Mouse (Mus musculus) intestine, postnatal 0 days (tissue): Measurements from ENCODE around the gene Vmn1r234. TPM values are rescaled to one million over a fixed set of nuclear protein-coding genes. Genes with fewer than 3 reads are reported as not detected.
"Not testable (repeated sequence)": the region's sequence is repeated elsewhere in the genome, so short reads cannot be mapped to it uniquely, and the experiment has no call there.

ENCODE experiments used
- ATAC-seq: fragments of 200-750 bp; cut with Nextera tagmentation; 2 replicates; pipeline ENCODE4 v1.8.0; 2017; ENCODE audit warnings: mild to moderate bottlenecking, moderate TSS enrichment, moderate library complexity
- H3K27ac ChIP-seq: fragments of 300-500 bp; sonication (generic); 2 replicates; pipeline ENCODE4 v1.5.1; 2014; ENCODE audit warnings: mild to moderate bottlenecking, low read depth, low read length, moderate library complexity
- H3K27me3 ChIP-seq: fragments of 300-500 bp; sonication (generic); replicated peaks from 2 replicates; pipeline ENCODE4 v1.6.1; 2014; ENCODE audit warnings: low read length, mixed read lengths; ENCODE audit not compliant: control insufficient read depth, insufficient read depth
- H3K36me3 ChIP-seq: fragments of 300-500 bp; sonication (generic); 2 replicates; pipeline ENCODE4 v1.6.1; 2014; ENCODE audit warnings: mild to moderate bottlenecking, moderate library complexity; ENCODE audit not compliant: control insufficient read depth, insufficient read depth
- H3K4me1 ChIP-seq: fragments of 300-500 bp; sonication (generic); replicated peaks from 2 replicates; pipeline ENCODE4 v1.6.1; 2014; ENCODE audit warnings: antibody characterized with exemption, low read length, mixed read lengths; ENCODE audit not compliant: control insufficient read depth, insufficient read depth
- H3K4me2 ChIP-seq: fragments of 300-500 bp; sonication (generic); replicated peaks from 2 replicates; pipeline ENCODE4 v1.6.1; 2014; ENCODE audit warnings: low read depth, mild to moderate bottlenecking, moderate library complexity
- H3K4me3 ChIP-seq: fragments of 300-500 bp; sonication (generic); 2 replicates; pipeline ENCODE4 v1.5.1; 2014; ENCODE audit warnings: low read depth, low read length
- H3K9ac ChIP-seq: fragments of 300-500 bp; sonication (generic); 2 replicates; pipeline ENCODE4 v1.6.1; 2014; ENCODE audit warnings: mild to moderate bottlenecking, low read depth, low read length
- H3K9me3 ChIP-seq: fragments of 300-500 bp; sonication (generic); 2 replicates; pipeline ENCODE4 v1.6.1; 2016; ENCODE audit warnings: mixed run types; ENCODE audit not compliant: control insufficient read depth
- CTCF ChIP-seq: sonication (generic); IDR thresholded peaks from 2 replicates; pipeline ENCODE4 v1.5.1; 2016; ENCODE audit warnings: low read depth, mild to moderate bottlenecking, control low read depth, antibody characterized with exemption, moderate library complexity
- whole genome bisulfite sequencing: fragments of 180-500 bp; shearing (Covaris S2); extraction: QIAGEN DNeasy Blood & Tissue Kit; methylation state at CpG from one replicate; pipeline ENCODE4 v1.1.7; 2014; 5-methylcytosine and 5-hydroxymethylcytosine counted together
- microRNA-seq: library from miRNA; unstranded; fragments of <30 nt; microRNA quantifications from one replicate; pipeline ENCODE4, GENCODE M21; 2016
- polyA plus RNA-seq: library from polyadenylated mRNA; unstranded; fragments of >200 nt; fragmentation: Nextera tagmentation; extraction: Ambion mirVana; gene quantifications from 2 replicates; pipeline ENCODE4 v1.2.1, GENCODE M21; 2015

Gene Vmn1r234
- polyA plus RNA-seq: not detected in 2 replicates

GRCm38 (mm10) chr17:21225787-21226186 lies at the start of gene Vmn1r234:
Gene Vmn1r234, plus strand, starts transcription at chr17:21226087.
- WGBS: 84% methylated on average over 1 of the region's 1 CpGs

DNA sequence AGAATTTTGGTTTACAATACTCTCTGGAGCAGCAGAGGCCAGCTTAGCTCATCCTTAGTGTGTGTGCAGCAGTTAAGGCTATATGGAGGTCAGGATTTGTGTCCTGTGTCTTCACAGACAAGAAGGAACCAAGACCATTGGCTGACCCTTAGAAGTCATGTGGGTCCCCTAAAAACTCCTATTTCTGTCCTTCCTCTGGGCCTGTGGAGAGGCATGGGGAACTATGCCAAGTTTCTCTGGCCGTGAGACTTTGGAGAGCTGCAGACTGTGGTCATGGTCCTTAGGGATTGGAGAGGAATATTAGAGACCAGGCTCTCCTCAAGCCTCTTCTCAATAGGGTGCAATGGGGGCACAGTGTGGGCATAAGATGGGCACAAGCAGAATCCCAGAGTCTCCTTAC lies 14.8 kb upstream of the Vmn1r234 start:
- H3K9me3 ChIP-seq, H3K4me2 ChIP-seq, H3K36me3 ChIP-seq, ATAC-seq, H3K4me3 ChIP-seq, H3K4me1 ChIP-seq, H3K27ac ChIP-seq, H3K9ac ChIP-seq, H3K27me3 ChIP-seq: not testable (repeated sequence)
- 86% methylated on average over 1 of the region's 1 CpGs for WGBS

More at GRCm38 (mm10) chr17:21225787-21226186, at the start of gene Vmn1r234:
- Histone ChIP-seq H3K4me2 (no peak within 1 kb of the TSS), H3K27me3 (no peaks in the 10 kb centered on the region), H3K4me3 (no peak within 1 kb of the TSS), H3K27ac (no peak within 1 kb of the TSS), H3K36me3 (no peaks in the 10 kb centered on the region), H3K9me3 (no peaks in the 10 kb centered on the region), H3K9ac (no peak within 1 kb of the TSS), H3K4me1 (no peaks in the 10 kb centered on the region)
- TF ChIP-seq CTCF: no peak
- no peak for ATAC-seq

DNA sequence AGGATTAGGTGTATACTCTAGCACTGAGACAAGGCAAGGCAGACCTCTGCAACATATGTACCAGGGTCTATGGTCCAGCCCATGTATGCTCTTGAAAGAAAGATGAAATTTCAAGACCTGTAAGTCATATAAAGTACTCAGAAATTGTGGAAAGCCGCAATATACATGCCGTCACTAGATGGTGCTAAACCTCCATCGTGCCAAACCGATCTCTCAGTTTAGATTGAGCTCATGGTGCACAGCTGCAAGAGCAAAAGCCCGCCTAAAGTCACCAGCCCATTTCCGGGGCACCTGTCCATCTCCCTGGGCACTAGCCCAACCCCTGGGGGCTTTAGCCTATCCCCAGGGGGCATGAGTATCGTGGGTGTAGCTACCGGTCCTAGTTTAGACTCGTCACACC lies 5.8 kb downstream of the Vmn1r234 start:
- Histone ChIP-seq H3K27ac (no peak overlapping the region), H3K9me3 (0 out of 2 replicates have a peak, but pooled peaks cover 3% of the 10 kb centered on the region), H3K4me1 (no peaks in the 10 kb centered on the region), H3K4me3 (no peak overlapping the region), H3K27me3 (no peaks in the 10 kb centered on the region), H3K9ac (no peak overlapping the region), H3K36me3 (no peaks in the 10 kb centered on the region), H3K4me2 (no peak overlapping the region)
- WGBS: 41% methylated on average over 9 of the region's 9 CpGs
- peak; percentile 76 for TF ChIP-seq CTCF
- no peak for ATAC-seq

GRCm38 (mm10) chr17:21256111-21256510 lies 30.2 kb downstream of the Vmn1r234 start, which contains the start of gene Vmn1r235:
Gene Vmn1r235, plus strand, starts transcription at chr17:21256411.
- Histone ChIP-seq H3K4me1 (no peaks in the 10 kb centered on the region), H3K9me3 (no peaks in the 10 kb centered on the region), H3K4me3 (no peak within 1 kb of the TSS), H3K9ac (no peak within 1 kb of the TSS), H3K36me3 (no peaks in the 10 kb centered on the region), H3K27ac (no peak within 1 kb of the TSS), H3K27me3 (no peaks in the 10 kb centered on the region), H3K4me2 (no peak within 1 kb of the TSS)
- no peak for ATAC-seq
- TF ChIP-seq CTCF: no peak

DNA sequence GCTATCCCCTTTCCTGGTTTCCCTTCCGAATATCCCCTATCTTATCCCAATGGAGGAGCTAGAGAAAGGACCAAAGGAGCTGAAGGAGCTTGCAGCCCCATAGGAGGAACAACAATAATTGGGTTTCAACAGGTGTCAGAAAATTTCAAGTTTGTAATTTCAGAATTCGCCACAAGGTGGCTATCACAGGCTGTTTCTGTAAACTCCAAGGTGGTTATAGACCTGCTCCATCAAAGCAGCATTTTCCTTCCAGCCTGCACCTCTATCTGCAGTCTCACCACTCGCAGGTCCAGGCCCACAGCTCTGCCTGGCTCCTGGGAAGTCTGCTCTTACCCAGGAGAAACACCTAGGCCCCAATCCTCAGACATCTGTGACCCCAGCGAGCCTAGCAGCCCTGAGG lies 46.2 kb downstream of the Vmn1r234 start:
- no peak overlapping the region for H3K9ac ChIP-seq
- 12% methylated on average over 4 of the region's 4 CpGs for WGBS
- no peak overlapping the region for H3K27ac ChIP-seq
- ATAC-seq: no peak
- no peak overlapping the region for H3K4me3 ChIP-seq
- no peaks in the 10 kb centered on the region for H3K36me3 ChIP-seq
- H3K4me2 ChIP-seq: no peak overlapping the region
- no peaks in the 10 kb centered on the region for H3K27me3 ChIP-seq
- H3K4me1 ChIP-seq: no peaks in the 10 kb centered on the region
- no peaks in the 10 kb centered on the region for H3K9me3 ChIP-seq
- TF ChIP-seq CTCF: peak; percentile 69

GRCm38 (mm10) chr17:21282642-21283041 lies 56.8 kb downstream of the Vmn1r234 start, which contains the start of gene Vmn1r236:
Gene Vmn1r236, plus strand, starts transcription at chr17:21282942.
- H3K4me1 ChIP-seq: no peaks in the 10 kb centered on the region
- H3K4me2 ChIP-seq: no peak within 1 kb of the TSS
- no peaks in the 10 kb centered on the region for H3K27me3 ChIP-seq
- H3K36me3 ChIP-seq: no peaks in the 10 kb centered on the region
- no peak within 1 kb of the TSS for H3K4me3 ChIP-seq
- H3K9me3 ChIP-seq: no peaks in the 10 kb centered on the region
- ATAC-seq: no peak
- no peak within 1 kb of the TSS for H3K27ac ChIP-seq
- no peak within 1 kb of the TSS for H3K9ac ChIP-seq
- TF ChIP-seq CTCF: no peak
- 81% methylated on average over 3 of the region's 3 CpGs for WGBS

DNA sequence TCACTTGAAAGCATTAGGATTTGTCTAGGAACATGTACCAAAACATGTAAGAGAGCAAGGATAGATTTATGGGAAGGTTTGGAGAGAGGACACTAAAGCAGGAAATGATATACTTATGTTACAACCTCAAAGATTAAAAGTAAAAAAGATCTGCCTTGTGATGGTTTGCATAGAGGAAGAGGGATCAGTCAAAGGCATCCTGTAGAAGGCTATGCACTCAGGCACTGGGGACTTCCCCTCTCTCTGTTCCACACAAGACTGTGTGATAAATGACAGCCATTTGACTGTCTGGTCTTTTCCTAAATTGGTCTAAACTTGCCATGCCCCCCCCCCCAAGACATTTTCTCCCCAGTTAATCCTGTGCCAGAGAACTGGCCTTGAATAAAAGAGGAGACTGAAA lies 58.5 kb downstream of the Vmn1r234 start:
- Histone ChIP-seq H3K9ac (no peak overlapping the region), H3K4me3 (no peak overlapping the region), H3K27me3 (no peaks in the 10 kb centered on the region), H3K27ac (no peak overlapping the region), H3K4me2 (no peak overlapping the region), H3K4me1 (no peaks in the 10 kb centered on the region), H3K9me3 (no peaks in the 10 kb centered on the region), H3K36me3 (no peaks in the 10 kb centered on the region)
- ATAC-seq: no peak
- no peak for TF ChIP-seq CTCF

Small RNA genes lying within 50 kb of the gene (microRNA-seq; reads per million reads assigned to microRNA genes)
- gene Gm26384: not detected

Other genes with a start within 250 kb of the Vmn1r234 start
- not detected in 2 replicates for gene Vmn1r233, start 229.6 kb upstream of the Vmn1r234 start, polyA plus RNA-seq
- gene Zfp160, start 217.2 kb upstream of the Vmn1r234 start, polyA plus RNA-seq: 5.8 and 7.9 TPM in 2 replicates
- gene Vmn1r235, start 30.3 kb downstream of the Vmn1r234 start, polyA plus RNA-seq: not detected in 2 replicates
- not detected in 2 replicates for gene Vmn1r236, start 56.9 kb downstream of the Vmn1r234 start, polyA plus RNA-seq
- not detected in 2 replicates for gene Vmn1r237, start 85.8 kb downstream of the Vmn1r234 start, polyA plus RNA-seq
- gene Zfp677, start 157.7 kb downstream of the Vmn1r234 start, polyA plus RNA-seq: 1.7 and 1.8 TPM in 2 replicates
- gene Zfp54, start 197.1 kb downstream of the Vmn1r234 start, polyA plus RNA-seq: 4.6 and 4.9 TPM in 2 replicates
- gene Zfp51, start 224.3 kb downstream of the Vmn1r234 start, polyA plus RNA-seq: 7.8 and 8.3 TPM in 2 replicates